Mouse (Mus musculus): ENCODE measurements around the gene Bmpr1b. TPM values are rescaled to one million over a fixed set of nuclear protein-coding genes. Genes with fewer than 3 reads are reported as not detected.

Gene Bmpr1b
- polyA plus RNA-seq, 1 experiment from 2014 or later, result 4.0 TPM

DNA sequence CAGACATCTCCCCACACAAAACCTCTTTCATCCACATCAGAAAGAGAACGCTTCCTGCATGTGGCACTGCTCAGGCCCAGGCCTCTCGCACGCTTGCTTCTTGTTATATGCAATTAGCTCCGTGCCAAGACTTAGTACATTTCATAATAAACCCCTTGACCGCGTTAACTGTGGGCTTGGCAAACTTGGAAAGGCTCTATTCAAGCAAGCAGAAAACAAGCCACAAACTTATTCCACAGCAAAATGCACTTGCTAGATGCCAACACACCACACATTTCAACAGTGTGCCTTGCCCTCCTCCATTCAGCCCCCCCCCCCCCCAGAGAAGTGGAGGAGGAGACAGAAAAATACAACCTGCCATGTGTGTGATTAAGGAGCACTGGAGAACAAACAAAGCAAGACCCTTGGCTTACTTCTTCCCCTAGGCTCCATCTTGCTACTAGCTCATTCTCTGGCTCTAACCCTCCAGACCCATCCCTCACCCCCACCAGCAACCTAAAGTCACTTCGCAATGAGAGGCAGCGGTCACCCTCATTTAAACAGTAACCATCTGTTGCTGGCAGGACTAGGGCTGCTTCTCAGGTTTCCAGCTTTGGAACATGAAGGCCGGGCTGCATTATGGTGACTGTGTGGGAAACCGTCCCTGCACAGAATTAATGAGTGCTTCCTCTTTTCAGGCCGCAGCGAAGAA is 105.5 kb downstream of the Bmpr1b start:
- no peak overlapping the region for H3K4me2 ChIP-seq (ENCODE audit: low read depth, low read length)
- ATAC-seq (ENCODE audit: low read depth), result peak; percentile 66
- H3K36me3 ChIP-seq (ENCODE audit: control insufficient read depth, insufficient read depth, low read length), result no peaks in the 10 kb centered on the region
- peaks cover 7% of the 10 kb centered on the region for H3K4me1 ChIP-seq (replicated peaks; ENCODE audit: control insufficient read depth, insufficient read depth, low read length)
- no peaks in the 10 kb centered on the region for H3K27me3 ChIP-seq (ENCODE audit: control insufficient read depth, insufficient read depth, low read depth, low read length)
- WGBS, result 37% methylated on average over 12 of the region's 12 CpGs
- no peak overlapping the region for H3K9ac ChIP-seq (ENCODE audit: low read length)
- no peaks in the 10 kb centered on the region for H3K9me3 ChIP-seq (ENCODE audit: control insufficient read depth, low read length)
- no peak overlapping the region for H3K4me3 ChIP-seq (ENCODE audit: low read length)
- peak overlapping the region; percentile 31; the same call in 1 of the 2 replicates for H3K27ac ChIP-seq (ENCODE audit: low read length)

DNA sequence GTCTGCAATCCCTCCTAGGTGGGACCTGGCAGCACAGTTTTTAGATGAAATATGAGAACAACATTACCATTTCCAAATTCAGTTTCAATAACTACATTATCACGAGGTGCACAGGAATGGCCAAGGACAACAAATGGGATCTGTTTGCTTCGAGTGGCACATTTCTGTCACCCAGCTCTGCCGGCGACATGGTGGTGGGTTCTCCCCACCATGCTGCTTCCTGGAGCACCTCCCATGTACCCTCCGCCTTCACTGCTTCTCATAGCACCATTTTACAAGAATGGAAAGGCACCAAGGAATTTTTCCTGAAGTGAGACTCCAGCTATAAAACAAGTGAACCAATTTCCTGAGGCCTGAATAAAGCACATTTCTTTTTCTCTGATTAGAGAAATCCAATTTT is 108.0 kb downstream of the Bmpr1b start:
- Histone ChIP-seq H3K4me3 (ENCODE audit: low read length) (no peak overlapping the region), H3K4me1 (replicated peaks; ENCODE audit: control insufficient read depth, insufficient read depth, low read length) (peaks cover 7% of the 10 kb centered on the region), H3K27me3 (ENCODE audit: control insufficient read depth, insufficient read depth, low read depth, low read length) (no peaks in the 10 kb centered on the region), H3K4me2 (ENCODE audit: low read depth, low read length) (no peak overlapping the region), H3K36me3 (ENCODE audit: control insufficient read depth, insufficient read depth, low read length) (no peaks in the 10 kb centered on the region), H3K9ac (ENCODE audit: low read length) (no peak overlapping the region), H3K27ac (ENCODE audit: low read length) (no peak overlapping the region), H3K9me3 (ENCODE audit: control insufficient read depth, low read length) (no peaks in the 10 kb centered on the region)
- ATAC-seq (ENCODE audit: low read depth), result no peak
- WGBS, result 79% methylated on average over 5 of the region's 5 CpGs

DNA sequence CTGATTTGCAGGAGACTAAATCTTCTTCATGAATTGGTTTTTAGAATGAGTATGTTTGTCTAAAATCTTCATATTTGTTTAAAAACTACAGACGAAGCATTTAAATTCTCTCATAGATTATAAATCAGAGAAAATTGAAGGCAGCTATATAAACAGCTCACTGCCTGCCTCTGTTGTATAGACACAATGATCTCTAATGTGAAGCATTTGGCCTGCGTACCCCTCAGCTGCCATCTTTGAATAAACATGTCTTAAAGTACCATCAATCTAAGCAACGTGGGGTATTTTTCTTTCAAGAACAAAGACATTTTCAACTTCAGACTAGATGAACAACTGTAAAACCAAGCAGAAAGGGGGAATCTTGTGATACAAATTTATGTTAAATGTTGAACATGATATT is 109.3 kb downstream of the Bmpr1b start:
- no peak overlapping the region for H3K9ac ChIP-seq (ENCODE audit: low read length)
- no peak overlapping the region for H3K4me2 ChIP-seq (ENCODE audit: low read depth, low read length)
- H3K4me3 ChIP-seq (ENCODE audit: low read length), result no peak overlapping the region
- H3K27ac ChIP-seq (ENCODE audit: low read length), result no peak overlapping the region
- H3K4me1 ChIP-seq (replicated peaks; ENCODE audit: control insufficient read depth, insufficient read depth, low read length), result peaks cover 7% of the 10 kb centered on the region
- H3K36me3 ChIP-seq (ENCODE audit: control insufficient read depth, insufficient read depth, low read length), result no peaks in the 10 kb centered on the region
- peak; percentile 66; the same call in 1 of the 2 replicates for ATAC-seq (ENCODE audit: low read depth)
- no peaks in the 10 kb centered on the region for H3K9me3 ChIP-seq (ENCODE audit: control insufficient read depth, low read length)
- no peaks in the 10 kb centered on the region for H3K27me3 ChIP-seq (ENCODE audit: control insufficient read depth, insufficient read depth, low read depth, low read length)
- WGBS, result 40% methylated on average over 3 of the region's 3 CpGs

DNA sequence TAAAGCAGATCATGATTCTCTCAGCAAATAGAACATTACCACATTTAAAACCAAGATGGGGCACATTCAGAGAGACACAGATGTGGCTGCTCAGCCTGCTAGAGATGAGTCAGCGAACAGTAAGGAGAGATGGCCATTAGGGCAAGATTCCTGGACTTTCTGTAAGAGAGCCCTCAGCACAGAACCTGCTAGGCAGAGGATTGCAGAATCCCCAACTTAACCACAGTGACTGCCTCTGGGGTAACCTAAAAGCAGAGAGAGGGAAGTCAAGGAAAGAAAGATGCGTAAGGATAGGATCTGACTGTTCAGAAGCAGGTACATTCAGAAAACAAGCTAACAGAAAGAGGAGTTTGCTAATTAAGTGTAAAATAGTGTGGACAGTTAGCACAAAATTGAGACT is 118.5 kb downstream of the Bmpr1b start:
- Histone ChIP-seq H3K27ac (ENCODE audit: low read length) (no peak overlapping the region), H3K4me3 (ENCODE audit: low read length) (no peak overlapping the region), H3K27me3 (ENCODE audit: control insufficient read depth, insufficient read depth, low read depth, low read length) (no peaks in the 10 kb centered on the region), H3K9ac (ENCODE audit: low read length) (no peak overlapping the region), H3K4me2 (ENCODE audit: low read depth, low read length) (no peak overlapping the region), H3K36me3 (ENCODE audit: control insufficient read depth, insufficient read depth, low read length) (no peaks in the 10 kb centered on the region), H3K4me1 (replicated peaks; ENCODE audit: control insufficient read depth, insufficient read depth, low read length) (no peaks in the 10 kb centered on the region; the same call in 1 of the 2 replicates), H3K9me3 (ENCODE audit: control insufficient read depth, low read length) (no peaks in the 10 kb centered on the region)
- 95% methylated on average over 2 of the region's 2 CpGs for WGBS
- ATAC-seq (ENCODE audit: low read depth), result no peak

DNA sequence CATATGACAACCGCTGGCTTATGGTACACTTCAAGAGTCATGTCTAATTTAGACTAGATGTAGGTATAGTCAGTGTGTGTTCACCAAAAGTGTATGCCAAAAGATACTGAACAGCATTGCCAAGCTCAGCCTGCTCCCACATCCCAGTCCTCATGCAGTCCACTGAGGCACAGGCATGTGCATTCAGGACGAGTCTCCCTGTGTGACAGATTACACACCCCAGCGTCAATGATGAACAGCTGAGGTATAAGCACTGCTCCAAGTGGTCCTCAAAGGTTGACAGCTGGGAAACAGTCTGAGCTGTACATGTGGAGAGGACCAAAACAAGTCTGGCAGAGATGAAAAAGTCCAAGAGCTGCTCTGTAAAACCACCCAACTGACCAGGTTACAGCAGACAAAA is 119.6 kb downstream of the Bmpr1b start:
- Histone ChIP-seq H3K9ac (ENCODE audit: low read length) (no peak overlapping the region), H3K9me3 (ENCODE audit: control insufficient read depth, low read length) (no peaks in the 10 kb centered on the region), H3K27me3 (ENCODE audit: control insufficient read depth, insufficient read depth, low read depth, low read length) (no peaks in the 10 kb centered on the region), H3K4me1 (replicated peaks; ENCODE audit: control insufficient read depth, insufficient read depth, low read length) (no peaks in the 10 kb centered on the region; the same call in 1 of the 2 replicates), H3K27ac (ENCODE audit: low read length) (no peak overlapping the region), H3K4me3 (ENCODE audit: low read length) (no peak overlapping the region), H3K4me2 (ENCODE audit: low read depth, low read length) (no peak overlapping the region), H3K36me3 (ENCODE audit: control insufficient read depth, insufficient read depth, low read length) (no peaks in the 10 kb centered on the region)
- no peak for ATAC-seq (ENCODE audit: low read depth)
- 50% methylated on average over 3 of the region's 3 CpGs for WGBS

DNA sequence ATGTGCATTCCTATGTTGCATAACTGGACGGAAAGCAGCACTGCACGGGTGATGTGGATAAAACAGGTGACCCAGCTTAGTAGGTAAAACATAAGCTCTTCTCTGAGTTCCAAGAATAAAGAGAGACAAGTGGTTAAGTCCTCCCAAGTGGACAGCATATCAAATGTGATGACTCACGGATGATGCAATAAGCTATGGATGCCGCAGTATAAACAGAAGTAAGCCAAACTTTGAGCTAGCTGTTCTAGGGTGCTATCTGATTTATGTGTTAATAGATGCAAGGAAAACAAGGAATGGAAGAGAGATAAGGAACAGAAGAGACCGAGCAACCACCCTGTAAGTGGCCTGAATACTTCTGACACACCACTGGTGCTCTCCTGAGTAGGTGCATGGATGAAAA is 120.1 kb downstream of the Bmpr1b start:
- 44% methylated on average over 5 of the region's 5 CpGs for WGBS
- no peaks in the 10 kb centered on the region; the same call in 1 of the 2 replicates for H3K4me1 ChIP-seq (replicated peaks; ENCODE audit: control insufficient read depth, insufficient read depth, low read length)
- H3K36me3 ChIP-seq (ENCODE audit: control insufficient read depth, insufficient read depth, low read length), result no peaks in the 10 kb centered on the region
- no peak overlapping the region for H3K4me3 ChIP-seq (ENCODE audit: low read length)
- H3K4me2 ChIP-seq (ENCODE audit: low read depth, low read length), result no peak overlapping the region
- no peaks in the 10 kb centered on the region for H3K9me3 ChIP-seq (ENCODE audit: control insufficient read depth, low read length)
- H3K27me3 ChIP-seq (ENCODE audit: control insufficient read depth, insufficient read depth, low read depth, low read length), result no peaks in the 10 kb centered on the region
- H3K27ac ChIP-seq (ENCODE audit: low read length), result no peak overlapping the region
- ATAC-seq (ENCODE audit: low read depth), result peak; percentile 38; the same call in 1 of the 2 replicates
- H3K9ac ChIP-seq (ENCODE audit: low read length), result no peak overlapping the region

DNA sequence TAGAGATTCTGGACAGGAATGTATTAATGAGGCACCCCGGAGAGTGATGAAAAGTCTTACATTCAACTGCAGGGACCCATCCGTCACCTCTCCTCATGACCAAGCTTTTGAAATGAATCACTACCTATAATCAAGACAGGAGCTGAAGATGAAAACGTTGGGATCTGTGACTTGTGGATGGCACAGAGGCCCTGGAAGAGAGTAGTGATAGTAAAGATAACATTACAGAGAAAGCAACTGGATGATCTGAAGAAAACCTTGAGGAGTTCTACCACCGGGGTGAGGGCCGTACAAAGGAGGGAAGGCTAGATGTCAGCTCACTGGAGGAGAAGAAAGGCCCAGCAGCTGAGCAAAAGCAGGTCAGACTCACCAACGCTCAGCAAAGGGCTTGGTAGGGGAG is 120.7 kb downstream of the Bmpr1b start:
- Histone ChIP-seq H3K9ac (ENCODE audit: low read length) (no peak overlapping the region), H3K36me3 (ENCODE audit: control insufficient read depth, insufficient read depth, low read length) (no peaks in the 10 kb centered on the region), H3K4me1 (replicated peaks; ENCODE audit: control insufficient read depth, insufficient read depth, low read length) (no peaks in the 10 kb centered on the region; the same call in 1 of the 2 replicates), H3K27me3 (ENCODE audit: control insufficient read depth, insufficient read depth, low read depth, low read length) (no peaks in the 10 kb centered on the region), H3K9me3 (ENCODE audit: control insufficient read depth, low read length) (no peaks in the 10 kb centered on the region), H3K27ac (ENCODE audit: low read length) (no peak overlapping the region), H3K4me3 (ENCODE audit: low read length) (no peak overlapping the region), H3K4me2 (ENCODE audit: low read depth, low read length) (no peak overlapping the region)
- ATAC-seq (ENCODE audit: low read depth), result no peak
- WGBS, result 54% methylated on average over 6 of the region's 6 CpGs

DNA sequence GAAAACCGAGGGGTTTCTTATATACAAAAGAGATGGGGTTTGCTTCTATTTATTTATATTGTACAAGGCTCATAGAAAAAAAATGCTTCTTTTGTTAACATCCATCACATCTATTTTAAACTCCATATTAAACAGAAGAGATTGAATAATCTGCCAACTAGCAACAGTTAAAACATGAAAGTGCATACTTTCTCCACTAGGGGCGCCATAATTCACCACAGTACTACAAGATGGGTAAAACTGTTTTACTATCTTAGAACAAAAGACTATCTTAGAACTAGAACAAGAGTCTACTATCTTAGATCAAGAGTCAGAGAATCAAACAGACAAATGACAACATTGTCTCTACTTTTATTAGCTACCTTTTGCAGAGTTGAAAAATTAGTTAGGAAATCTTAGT is 125.8 kb downstream of the Bmpr1b start:
- Histone ChIP-seq H3K4me3 (ENCODE audit: low read length) (no peak overlapping the region), H3K27ac (ENCODE audit: low read length) (no peak overlapping the region), H3K4me1 (replicated peaks; ENCODE audit: control insufficient read depth, insufficient read depth, low read length) (no peaks in the 10 kb centered on the region), H3K9ac (ENCODE audit: low read length) (no peak overlapping the region), H3K4me2 (ENCODE audit: low read depth, low read length) (no peak overlapping the region), H3K9me3 (ENCODE audit: control insufficient read depth, low read length) (no peaks in the 10 kb centered on the region), H3K36me3 (ENCODE audit: control insufficient read depth, insufficient read depth, low read length) (no peaks in the 10 kb centered on the region), H3K27me3 (ENCODE audit: control insufficient read depth, insufficient read depth, low read depth, low read length) (no peaks in the 10 kb centered on the region)
- no peak for ATAC-seq (ENCODE audit: low read depth)
- WGBS, result 26% methylated on average over 2 of the region's 2 CpGs

DNA sequence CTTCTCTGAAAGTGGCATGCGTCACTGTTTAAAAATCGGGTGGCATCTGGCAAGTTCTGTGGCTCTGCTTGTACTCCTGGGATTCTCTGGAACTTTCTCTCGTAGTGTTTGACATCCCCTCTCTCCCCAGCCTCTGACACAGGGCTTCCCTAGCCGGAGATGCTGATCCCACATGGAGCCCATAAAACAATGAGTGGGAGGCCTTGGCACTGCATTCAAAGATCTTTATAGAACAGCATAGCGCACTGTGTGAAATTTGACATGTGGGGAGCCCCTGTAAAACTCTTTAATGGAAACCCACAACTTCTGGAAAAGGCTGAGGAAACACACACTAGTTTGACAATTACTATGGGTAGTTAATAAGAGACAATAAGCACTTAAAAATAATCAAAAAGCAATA is 126.2 kb downstream of the Bmpr1b start:
- Histone ChIP-seq H3K9ac (ENCODE audit: low read length) (no peak overlapping the region), H3K4me3 (ENCODE audit: low read length) (no peak overlapping the region), H3K27ac (ENCODE audit: low read length) (no peak overlapping the region), H3K36me3 (ENCODE audit: control insufficient read depth, insufficient read depth, low read length) (no peaks in the 10 kb centered on the region), H3K4me1 (replicated peaks; ENCODE audit: control insufficient read depth, insufficient read depth, low read length) (no peaks in the 10 kb centered on the region), H3K9me3 (ENCODE audit: control insufficient read depth, low read length) (no peaks in the 10 kb centered on the region), H3K4me2 (ENCODE audit: low read depth, low read length) (no peak overlapping the region), H3K27me3 (ENCODE audit: control insufficient read depth, insufficient read depth, low read depth, low read length) (no peaks in the 10 kb centered on the region)
- 85% methylated on average over 5 of the region's 5 CpGs for WGBS
- no peak for ATAC-seq (ENCODE audit: low read depth)

All from lung, embryonic 16.5 days (tissue).